Mouse (Mus musculus) lung, embryonic 14.5 days (tissue): ENCODE data around the gene Max. TPM values are rescaled to one million over a fixed set of nuclear protein-coding genes. Genes with fewer than 3 reads are reported as not detected.

ENCODE experiments used
- ATAC-seq: fragments of 200-750 bp; cut with Nextera tagmentation; 2 replicates; pipeline ENCODE4 v1.8.0; 2017; ENCODE audit warnings: mild to moderate bottlenecking, moderate TSS enrichment, moderate library complexity; ENCODE audit not compliant: insufficient read depth
- DNase-seq: peaks from one replicate; pipeline ENCODE4 v3.0.0-alpha.2; 2015
- H3K27ac ChIP-seq: fragments of 300-500 bp; sonication (generic); 2 replicates; pipeline ENCODE4 v1.5.1; 2014; ENCODE audit warnings: low read depth, mild to moderate bottlenecking, moderate library complexity
- H3K27me3 ChIP-seq: fragments of 300-500 bp; sonication (generic); 2 replicates; pipeline ENCODE4 v1.6.1; 2014; ENCODE audit warnings: low read length, control low read depth; ENCODE audit not compliant: insufficient read depth
- H3K36me3 ChIP-seq: fragments of 300-500 bp; sonication (generic); 2 replicates; pipeline ENCODE4 v1.6.1; 2014; ENCODE audit warnings: control low read depth; ENCODE audit not compliant: insufficient read depth
- H3K4me1 ChIP-seq: fragments of 300-500 bp; sonication (generic); 2 replicates; pipeline ENCODE4 v1.6.1; 2014; ENCODE audit warnings: antibody characterized with exemption, control low read depth; ENCODE audit not compliant: insufficient read depth
- H3K4me2 ChIP-seq: fragments of 300-500 bp; sonication (generic); 2 replicates; pipeline ENCODE4 v1.6.1; 2014; ENCODE audit warnings: mild to moderate bottlenecking
- H3K4me3 ChIP-seq: fragments of 300-500 bp; sonication (generic); 2 replicates; pipeline ENCODE4 v1.5.1; 2014; ENCODE audit warnings: low read depth, low read length
- H3K9ac ChIP-seq: fragments of 300-500 bp; sonication (generic); 2 replicates; pipeline ENCODE4 v1.6.1; 2014
- H3K9me3 ChIP-seq: fragments of 300-500 bp; sonication (generic); 2 replicates; pipeline ENCODE4 v1.6.1; 2016; ENCODE audit warnings: low read depth, low read length, control low read depth
- CTCF ChIP-seq: IDR thresholded peaks from 2 replicates; pipeline ENCODE4 v1.5.1; 2016; ENCODE audit warnings: antibody characterized with exemption, low read depth
- whole genome bisulfite sequencing: fragments of 180-500 bp; shearing (Covaris S2); extraction: QIAGEN DNeasy Blood & Tissue Kit; methylation state at CpG from one replicate; pipeline ENCODE4 v1.1.7; 2014; 5-methylcytosine and 5-hydroxymethylcytosine counted together
- polyA plus RNA-seq: library from polyadenylated mRNA; unstranded; fragments of >200 nt; fragmentation: Nextera tagmentation; extraction: Ambion mirVana; gene quantifications from 2 replicates; pipeline ENCODE4 v1.2.1, GENCODE M21; 2014

Max gene
- polyA plus RNA-seq, 1 experiment from 2014 or later: 25.5 TPM

DNA sequence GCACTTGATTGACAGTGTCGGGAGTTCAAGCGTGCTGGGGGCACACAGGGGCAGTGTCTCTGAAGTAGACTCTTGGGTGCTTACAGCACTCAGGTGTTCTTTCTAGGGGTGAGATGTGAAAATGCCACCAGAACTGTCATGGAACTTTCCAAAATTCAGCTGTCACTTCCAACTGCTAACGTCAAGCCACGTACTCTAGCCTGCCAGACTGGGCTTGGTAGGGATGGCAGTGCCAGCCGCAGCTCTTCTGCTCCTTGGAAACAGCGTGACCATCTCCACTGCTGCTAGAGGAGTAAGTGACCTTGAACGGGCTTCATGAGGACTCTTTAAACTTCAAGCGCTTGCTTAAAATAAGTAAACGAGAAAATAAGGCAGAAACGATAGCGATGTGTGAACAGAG, 10.2 kb upstream of the Max start:
- peak overlapping the region; percentile 15; the same call in 1 of the 2 replicates for H3K27ac ChIP-seq
- H3K27me3 ChIP-seq: no peaks in the 10 kb centered on the region
- no peaks in the 10 kb centered on the region for H3K4me1 ChIP-seq
- DNase-seq: no peak
- H3K4me2 ChIP-seq: no peak overlapping the region
- H3K9ac ChIP-seq: no peak overlapping the region
- H3K9me3 ChIP-seq: no peaks in the 10 kb centered on the region
- no peak overlapping the region for H3K4me3 ChIP-seq
- no peaks in the 10 kb centered on the region for H3K36me3 ChIP-seq
- no peak for TF ChIP-seq CTCF
- 63% methylated on average over 11 of the region's 11 CpGs for whole genome bisulfite sequencing
- no peak for ATAC-seq

DNA sequence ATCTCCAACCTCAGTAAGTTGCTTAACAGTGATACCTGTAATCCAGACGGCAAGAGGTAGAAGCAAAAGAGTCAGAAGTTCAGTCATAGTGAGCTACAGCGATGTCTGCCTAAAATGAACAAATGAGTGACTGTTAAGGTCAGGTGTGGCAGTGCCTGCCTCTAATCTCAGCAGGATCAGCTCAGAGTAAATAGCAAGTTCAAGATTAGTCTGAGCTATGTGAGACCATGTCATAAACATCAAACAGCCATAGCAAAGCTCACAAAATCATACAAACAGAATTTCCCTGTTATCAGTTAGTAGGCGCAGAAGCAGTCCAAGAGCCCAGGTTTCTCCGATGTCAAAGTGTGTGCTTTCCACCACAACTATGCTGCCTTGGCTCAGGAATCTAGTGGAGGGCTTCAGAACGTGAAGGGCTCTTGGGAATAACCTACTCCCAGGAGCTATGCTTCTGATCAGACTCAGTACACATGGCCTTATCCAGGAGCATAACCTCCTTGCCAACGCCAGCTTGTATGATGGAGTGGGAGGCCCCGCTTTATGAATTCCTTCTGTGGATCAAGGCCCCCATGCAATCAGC, 9.7 kb upstream of the Max start:
- H3K27me3 ChIP-seq: no peaks in the 10 kb centered on the region
- H3K4me3 ChIP-seq: no peak overlapping the region
- WGBS: 50% methylated on average over 7 of the region's 7 CpGs
- DNase-seq (peak; percentile 52), ATAC-seq (peak; percentile 80)
- H3K27ac ChIP-seq: peak overlapping the region; percentile 72; the same call in 1 of the 2 replicates
- H3K36me3 ChIP-seq: no peaks in the 10 kb centered on the region
- no peak overlapping the region for H3K9ac ChIP-seq
- H3K9me3 ChIP-seq: no peaks in the 10 kb centered on the region
- no peaks in the 10 kb centered on the region for H3K4me1 ChIP-seq
- TF ChIP-seq CTCF: no peak
- H3K4me2 ChIP-seq: no peak overlapping the region

DNA sequence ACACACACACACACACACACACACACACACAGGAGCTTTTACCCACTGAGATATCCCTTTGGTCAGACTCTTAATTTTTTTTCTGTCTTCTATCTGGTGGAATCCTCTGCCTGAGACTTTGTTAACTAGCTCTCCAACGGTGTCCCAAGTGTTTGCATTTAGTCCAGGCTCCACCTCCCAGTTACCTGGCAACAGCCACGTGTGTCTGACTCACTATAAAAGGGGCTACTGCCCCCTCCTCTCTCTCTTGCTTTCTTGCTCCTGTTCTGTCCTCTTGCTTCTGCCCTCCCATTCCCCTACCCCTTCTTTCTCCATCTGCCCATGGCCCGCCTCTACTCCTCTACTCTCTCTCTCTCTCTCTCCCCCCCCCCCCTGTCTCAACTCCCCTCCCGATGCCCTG, 3.9 kb upstream of the Max start:
- TF ChIP-seq CTCF: no peak
- DNase-seq (peak; percentile 51), ATAC-seq (no peak)
- no peak overlapping the region for H3K4me3 ChIP-seq
- H3K9ac ChIP-seq: no peak overlapping the region
- H3K27ac ChIP-seq: no peak overlapping the region
- no peaks in the 10 kb centered on the region for H3K36me3 ChIP-seq
- H3K9me3 ChIP-seq: no peaks in the 10 kb centered on the region
- H3K27me3 ChIP-seq: no peaks in the 10 kb centered on the region
- 0 out of 2 replicates have a peak, but pooled peaks cover under 1% of the 10 kb centered on the region for H3K4me1 ChIP-seq
- 0 out of 2 replicates have a peak overlapping the region, but pooled peaks have one; percentile 10 for H3K4me2 ChIP-seq
- 12% methylated on average over 3 of the region's 4 CpGs for WGBS

DNA sequence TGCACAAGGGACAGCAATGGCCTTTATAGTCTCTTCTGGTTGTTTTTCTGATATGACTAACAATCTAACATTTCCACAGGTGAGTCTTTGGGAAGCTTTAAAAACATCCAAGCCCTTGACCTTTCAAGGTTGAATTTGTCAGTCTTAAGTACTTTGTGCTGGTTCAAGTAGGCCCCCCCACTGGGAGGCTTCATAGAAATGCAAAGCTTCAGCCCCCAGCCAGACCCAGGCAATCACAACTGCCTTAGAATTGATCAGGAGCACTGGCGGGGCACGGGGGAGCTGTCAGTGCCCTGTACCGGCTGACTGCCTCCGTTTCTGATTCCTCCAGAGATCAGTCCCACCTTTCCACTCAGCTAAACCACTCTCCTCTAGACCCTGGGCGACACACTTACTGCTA, 3.1 kb upstream of the Max start:
- Histone ChIP-seq H3K9me3 (no peaks in the 10 kb centered on the region), H3K4me1 (0 out of 2 replicates have a peak, but pooled peaks cover 3% of the 10 kb centered on the region), H3K27me3 (no peaks in the 10 kb centered on the region), H3K4me2 (no peak overlapping the region), H3K27ac (no peak overlapping the region), H3K4me3 (no peak overlapping the region), H3K9ac (no peak overlapping the region), H3K36me3 (peaks cover 6% of the 10 kb centered on the region; the same call in 1 of the 2 replicates)
- TF ChIP-seq CTCF: no peak
- ATAC-seq: no peak
- WGBS: 29% methylated on average over 5 of the region's 5 CpGs
- DNase-seq: no peak

DNA sequence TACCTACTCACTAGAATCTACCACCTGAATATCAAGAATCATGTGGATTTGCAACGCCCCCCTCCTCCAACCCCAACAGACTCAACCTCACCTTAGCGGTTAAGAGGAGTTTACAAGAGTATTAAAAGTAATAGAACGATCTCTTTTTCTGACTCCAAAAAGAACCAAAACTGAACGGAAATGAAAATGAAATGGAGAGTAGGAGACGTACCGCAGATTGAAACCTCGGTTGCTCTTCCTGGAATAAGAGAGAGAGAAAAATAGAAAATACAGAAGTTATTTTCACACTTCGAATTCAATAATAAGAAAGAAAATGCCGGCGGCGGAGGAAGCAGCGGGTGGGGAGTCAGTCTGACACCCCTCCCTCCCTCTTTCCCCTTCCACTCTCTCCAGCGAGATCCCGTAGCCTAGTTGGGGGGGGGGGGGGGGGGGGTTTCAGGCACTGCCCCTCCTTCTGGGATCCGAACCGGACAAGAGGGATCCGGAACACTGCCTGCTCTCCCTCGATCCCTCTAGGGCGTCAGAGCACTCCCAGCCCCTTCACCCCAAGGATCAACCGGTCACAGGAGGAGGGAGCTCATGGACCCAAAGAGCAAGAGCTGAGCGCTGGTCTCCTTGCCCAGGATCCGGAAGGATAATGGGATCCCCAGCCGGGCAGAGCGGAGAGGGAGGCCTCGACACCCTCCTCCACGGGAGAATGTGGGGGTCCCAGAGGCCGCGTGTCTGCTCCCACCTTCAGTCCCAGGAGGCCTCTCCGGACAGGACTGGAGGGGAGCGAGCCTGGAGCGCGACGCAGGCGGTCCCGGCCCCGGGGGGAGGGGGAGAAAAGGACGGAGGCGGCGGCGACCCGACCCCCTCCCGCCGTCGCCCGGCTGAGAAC, 709 bp downstream of the Max start:
- H3K4me1 ChIP-seq: 0 out of 2 replicates have a peak, but pooled peaks cover 3% of the 10 kb centered on the region
- H3K27me3 ChIP-seq: no peaks in the 10 kb centered on the region
- H3K36me3 ChIP-seq: peaks cover 38% of the 10 kb centered on the region
- no peak for TF ChIP-seq CTCF
- ATAC-seq (peak; percentile 25), DNase-seq (peak; percentile 25)
- H3K9me3 ChIP-seq: no peaks in the 10 kb centered on the region
- peak overlapping the region; percentile 81 for H3K9ac ChIP-seq
- peak overlapping the region; percentile 77 for H3K4me3 ChIP-seq
- peak overlapping the region; percentile 62; the same call in 1 of the 2 replicates for H3K27ac ChIP-seq
- 3% methylated on average over 44 of the region's 45 CpGs for WGBS
- peak overlapping the region; percentile 71 for H3K4me2 ChIP-seq

DNA sequence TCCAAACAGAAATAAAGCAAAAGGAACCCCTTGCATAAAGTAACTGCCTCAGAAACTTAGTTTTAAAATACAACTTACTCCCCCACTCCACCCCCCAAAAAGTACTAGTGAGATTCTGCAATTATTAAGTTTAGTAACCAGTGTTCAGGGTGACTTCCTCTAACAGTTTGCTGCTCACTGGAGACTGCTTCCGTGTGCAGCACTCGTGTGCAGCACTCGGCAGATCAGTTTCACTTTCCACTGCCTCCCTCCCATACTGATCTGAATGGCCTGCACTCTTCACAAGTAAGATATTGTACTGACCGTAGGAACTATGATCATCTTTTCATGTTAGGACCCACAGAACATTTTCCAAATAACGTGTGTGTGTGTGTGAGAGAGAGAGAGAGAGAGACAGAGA, 4.3 kb downstream of the Max start:
- no peak overlapping the region; the same call in 1 of the 2 replicates for H3K9ac ChIP-seq
- no peaks in the 10 kb centered on the region for H3K9me3 ChIP-seq
- no peak overlapping the region for H3K4me3 ChIP-seq
- no peak overlapping the region for H3K4me2 ChIP-seq
- ATAC-seq (no peak), DNase-seq (no peak)
- no peak for TF ChIP-seq CTCF
- H3K4me1 ChIP-seq: peaks cover 3% of the 10 kb centered on the region; the same call in 1 of the 2 replicates
- no peaks in the 10 kb centered on the region for H3K27me3 ChIP-seq
- no peak overlapping the region for H3K27ac ChIP-seq
- 79% methylated on average over 5 of the region's 5 CpGs for WGBS
- peaks cover 61% of the 10 kb centered on the region for H3K36me3 ChIP-seq
